Mouse (Mus musculus): ENCODE data around the gene Nkd1. TPM values are rescaled to one million over a fixed set of nuclear protein-coding genes. Genes with fewer than 3 reads are reported as not detected.

Gene Nkd1
- total RNA-seq, 2 experiments from 2014 or later, result 0.07 TPM; not detected in 1

GRCm38 (mm10) chr8:88537998-88538975, 17.1 kb downstream of the Nkd1 start:
- no peak for ATAC-seq (ENCODE audit: poor library complexity, severe bottlenecking)

GRCm38 (mm10) chr8:88538976-88539371, 17.8 kb downstream of the Nkd1 start:
- ATAC-seq (ENCODE audit: poor library complexity, severe bottlenecking), result no peak

GRCm38 (mm10) chr8:88539963-88540362, 18.8 kb downstream of the Nkd1 start:
- no peak for ATAC-seq (ENCODE audit: poor library complexity, severe bottlenecking)

GRCm38 (mm10) chr8:88542596-88543213, 21.6 kb downstream of the Nkd1 start:
- ATAC-seq (ENCODE audit: poor library complexity, severe bottlenecking), result no peak

- no peak for ATAC-seq (ENCODE audit: poor library complexity, severe bottlenecking)
These were observed 23.5 kb downstream of the Nkd1 start for GRCm38 (mm10) chr8:88544677-88545076.

GRCm38 (mm10) chr8:88545441-88545840, 24.3 kb downstream of the Nkd1 start:
- ATAC-seq (ENCODE audit: poor library complexity, severe bottlenecking), result no peak

- ATAC-seq (ENCODE audit: poor library complexity, severe bottlenecking), result no peak
These were observed 25.0 kb downstream of the Nkd1 start for GRCm38 (mm10) chr8:88546032-88546732.

GRCm38 (mm10) chr8:88555669-88556068, 34.5 kb downstream of the Nkd1 start:
- ATAC-seq (ENCODE audit: poor library complexity, severe bottlenecking), result no peak

- no peak for ATAC-seq (ENCODE audit: poor library complexity, severe bottlenecking)
These were observed 38.9 kb downstream of the Nkd1 start for GRCm38 (mm10) chr8:88559985-88560473.

- ATAC-seq (ENCODE audit: poor library complexity, severe bottlenecking), result no peak
These were observed 40.2 kb downstream of the Nkd1 start for GRCm38 (mm10) chr8:88561402-88561801.

- ATAC-seq (ENCODE audit: poor library complexity, severe bottlenecking), result no peak
These were observed 43.2 kb downstream of the Nkd1 start for GRCm38 (mm10) chr8:88564256-88564903.

GRCm38 (mm10) chr8:88566119-88566518, 45.0 kb downstream of the Nkd1 start:
- ATAC-seq (ENCODE audit: poor library complexity, severe bottlenecking), result no peak

- no peak for ATAC-seq (ENCODE audit: poor library complexity, severe bottlenecking)
These were observed 46.4 kb downstream of the Nkd1 start for GRCm38 (mm10) chr8:88567314-88568121.

- no peak for ATAC-seq (ENCODE audit: poor library complexity, severe bottlenecking)
These were observed 47.1 kb downstream of the Nkd1 start for GRCm38 (mm10) chr8:88568211-88568610.

- ATAC-seq (ENCODE audit: poor library complexity, severe bottlenecking), result no peak
These were observed 48.2 kb downstream of the Nkd1 start for GRCm38 (mm10) chr8:88569366-88569765.

- ATAC-seq (ENCODE audit: poor library complexity, severe bottlenecking), result peak; percentile 59
These were observed 49.3 kb downstream of the Nkd1 start for GRCm38 (mm10) chr8:88570293-88570998.

GRCm38 (mm10) chr8:88571434-88572184, 50.5 kb downstream of the Nkd1 start:
- ATAC-seq (ENCODE audit: poor library complexity, severe bottlenecking), result no peak

- no peak for ATAC-seq (ENCODE audit: poor library complexity, severe bottlenecking)
These were observed 51.2 kb downstream of the Nkd1 start for GRCm38 (mm10) chr8:88572185-88572909.
